Comparison of ENCODE assay signal across 8 mouse cellular contexts in the genomic region with DNA sequence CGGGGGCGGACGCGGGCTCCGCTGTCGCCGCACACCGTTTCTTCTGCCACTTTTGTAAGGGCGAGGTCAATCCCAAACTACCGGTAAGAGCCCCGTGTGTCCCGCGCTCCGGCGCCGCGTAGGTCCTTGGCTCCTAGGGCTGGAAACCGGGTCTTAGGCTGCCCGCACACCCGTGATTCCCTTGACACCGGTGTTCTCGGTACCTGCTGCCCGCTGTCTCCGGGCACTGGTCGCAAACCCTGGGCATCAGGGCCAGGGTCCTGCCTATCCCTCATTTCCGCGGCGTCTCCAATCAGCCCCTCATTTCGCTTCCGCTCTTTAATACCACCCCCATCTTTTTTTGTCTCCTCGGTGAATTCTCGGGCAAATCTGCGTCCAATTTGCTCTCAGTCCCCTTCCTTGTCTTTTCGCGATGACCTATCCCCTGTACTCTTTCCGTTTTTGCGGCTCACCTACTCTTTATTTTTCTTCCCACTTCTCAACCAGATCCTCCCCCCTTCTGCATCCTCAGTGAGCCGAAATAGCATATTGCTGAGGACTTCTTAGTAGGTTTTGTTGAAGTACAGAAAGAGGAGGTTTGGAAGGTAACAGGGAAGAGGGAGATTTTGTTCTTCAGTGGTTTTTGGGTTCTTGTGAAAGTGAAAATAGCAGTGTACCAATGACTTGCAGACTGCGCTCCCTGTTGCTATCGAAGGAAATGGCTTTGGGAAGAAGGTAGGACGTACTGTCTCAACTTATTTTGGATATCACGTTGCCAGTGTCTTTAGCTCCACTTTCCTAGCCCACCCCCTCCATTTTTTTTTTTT. TPM values are rescaled to one million over a fixed set of nuclear protein-coding genes. Genes with fewer than 3 reads are reported as not detected.
A peak's percentile ranks its signal among the peaks of the same experiment; 100 is the strongest.
DNase-seq lines count a peak whose midpoint lies in the region; ATAC-seq and TF ChIP-seq lines count a peak whose summit lies in the region.

No protein-coding gene starts in this region.

- H3K9ac ChIP-seq in forebrain, embryonic 15.5 days (replicated peaks) = peak overlapping the region; percentile 73
- peak overlapping the region; percentile 73 for H3K9ac ChIP-seq in limb, embryonic 15.5 days
- peak overlapping the region; percentile 87 for H3K9ac ChIP-seq in neural tube, embryonic 15.5 days (replicated peaks)

- no peaks in the 10 kb centered on the region for H3K27me3 ChIP-seq in forebrain, embryonic 15.5 days
- no peaks in the 10 kb centered on the region for H3K27me3 ChIP-seq in limb, embryonic 15.5 days
- H3K27me3 ChIP-seq in neural tube, embryonic 15.5 days (replicated peaks) = no peaks in the 10 kb centered on the region

- H3K36me3 ChIP-seq in forebrain, embryonic 15.5 days = peaks cover 3% of the 10 kb centered on the region; the same call in 1 of the 2 replicates
- H3K36me3 ChIP-seq in limb, embryonic 15.5 days = peaks cover 9% of the 10 kb centered on the region
- H3K36me3 ChIP-seq in neural tube, embryonic 15.5 days = peaks cover 8% of the 10 kb centered on the region

- no peaks in the 10 kb centered on the region for H3K9me3 ChIP-seq in forebrain, embryonic 15.5 days
- no peaks in the 10 kb centered on the region for H3K9me3 ChIP-seq in limb, embryonic 15.5 days
- H3K9me3 ChIP-seq in neural tube, embryonic 15.5 days (replicated peaks) = no peaks in the 10 kb centered on the region

- H3K4me2 ChIP-seq in forebrain, embryonic 15.5 days (replicated peaks) = peak overlapping the region; percentile 54
- peak overlapping the region; percentile 52 for H3K4me2 ChIP-seq in limb, embryonic 15.5 days
- H3K4me2 ChIP-seq in neural tube, embryonic 15.5 days = peak overlapping the region; percentile 71

- no peak for TF ChIP-seq CTCF in lung, adult 2 months (IDR thresholded peaks at IDR 0.05; ENCODE audit: insufficient read depth, low read length)

- intact Hi-C loops in gastrocnemius, postnatal 14 days (cut with DNase I; ENCODE audit: low total_unique reads) = no loop called here

- peaks cover 19% of the 10 kb centered on the region for H3K4me1 ChIP-seq in lung, adult 2 months (ENCODE audit: control insufficient read depth, insufficient read depth, low read length)
- peaks cover 28% of the 10 kb centered on the region for H3K4me1 ChIP-seq in forebrain, embryonic 15.5 days
- peaks cover 14% of the 10 kb centered on the region for H3K4me1 ChIP-seq in limb, embryonic 15.5 days
- peaks cover 35% of the 10 kb centered on the region for H3K4me1 ChIP-seq in neural tube, embryonic 15.5 days

- H3K27ac ChIP-seq in forebrain, embryonic 15.5 days (replicated peaks) = peak overlapping the region; percentile 79
- H3K27ac ChIP-seq in limb, embryonic 15.5 days = peak overlapping the region; percentile 92
- peak overlapping the region; percentile 88 for H3K27ac ChIP-seq in neural tube, embryonic 15.5 days (replicated peaks)

- DNase-seq in lung, adult 2 months = no peak
- DNase-seq in lung, postnatal 10 days = no peak
- no peak for DNase-seq in cerebellum, adult 18-20 months
- no peak for DNase-seq in gastrocnemius, postnatal 14 days

- WGBS in lung, adult 2 months = under 1% methylated on average over 42 of the region's 42 CpGs
- WGBS in forebrain, embryonic 15.5 days = under 1% methylated on average over 42 of the region's 42 CpGs
- WGBS in limb, embryonic 15.5 days = under 1% methylated on average over 42 of the region's 42 CpGs
- WGBS in neural tube, embryonic 15.5 days = under 1% methylated on average over 42 of the region's 42 CpGs

- ATAC-seq in activated CD4-positive, CD25-positive, alpha-beta regulatory T cell, adult 4 months = peak; percentile 41
- ATAC-seq in forebrain, embryonic 15.5 days (replicated peaks) = peak; percentile 69
- ATAC-seq in limb, embryonic 15.5 days (ENCODE audit: insufficient number of reproducible peaks, low FRiP score, low TSS enrichment, low read depth) = 0 out of 2 replicates have a peak, but pooled peaks have one; percentile 26
- peak; percentile 68 for ATAC-seq in neural tube, embryonic 15.5 days (ENCODE audit: low FRiP score)

- peak; percentile 21; the same call in 1 of the 2 replicates for TF ChIP-seq POLR2A in lung, adult 2 months (IDR thresholded peaks at IDR 0.05; ENCODE audit: borderline replicate concordance, extremely low read depth, low read depth, low read length)

- H3K4me3 ChIP-seq in lung, adult 2 months (replicated peaks; ENCODE audit: extremely low read depth, low read depth, low read length) = peak overlapping the region; percentile 97
- peak overlapping the region; percentile 87 for H3K4me3 ChIP-seq in forebrain, embryonic 15.5 days
- peak overlapping the region; percentile 87 for H3K4me3 ChIP-seq in limb, embryonic 15.5 days
- peak overlapping the region; percentile 88 for H3K4me3 ChIP-seq in neural tube, embryonic 15.5 days (replicated peaks)

RNA-seq across cellular contexts. Expression of a gene that starts 0.6 kb away (rescaled TPM):
- polyA plus RNA-seq in lung, adult 2 months (2012; rRNA removed) = 16.3 and 16.4 TPM in 2 replicates
- 10 to 100 TPM; 62.2 to 68.7 TPM for polyA plus RNA-seq in activated CD4-positive, CD25-positive, alpha-beta regulatory T cell, adult 4 months (2017; shearing (Covaris generic))
- 59.3 and 66.6 TPM in 2 replicates for polyA plus RNA-seq in forebrain, embryonic 15.5 days (2015; fragmentation: Nextera tagmentation; extraction: Ambion mirVana)
- polyA plus RNA-seq in limb, embryonic 15.5 days (2015; fragmentation: Nextera tagmentation; extraction: Ambion mirVana) = 37.8 and 37.9 TPM in 2 replicates
- 76.7 and 77.9 TPM in 2 replicates for polyA plus RNA-seq in neural tube, embryonic 15.5 days (2015; fragmentation: Nextera tagmentation; extraction: Ambion mirVana)
- 10 to 100 TPM; 53.8 to 89.7 TPM for total RNA-seq in gastrocnemius, postnatal 14 days (2021)

RNA-seq across cellular contexts. Expression of a gene that starts 0.6 kb away (rescaled TPM):
- polyA plus RNA-seq in lung, adult 2 months (2012; rRNA removed) = 16.7 and 29.8 TPM in 2 replicates
- polyA plus RNA-seq in activated CD4-positive, CD25-positive, alpha-beta regulatory T cell, adult 4 months (2017; shearing (Covaris generic)) = 10 to 100 TPM; 67.6 to 69.6 TPM
- polyA plus RNA-seq in forebrain, embryonic 15.5 days (2015; fragmentation: Nextera tagmentation; extraction: Ambion mirVana) = 33.5 and 35.7 TPM in 2 replicates
- 28.0 and 29.7 TPM in 2 replicates for polyA plus RNA-seq in limb, embryonic 15.5 days (2015; fragmentation: Nextera tagmentation; extraction: Ambion mirVana)
- polyA plus RNA-seq in neural tube, embryonic 15.5 days (2015; fragmentation: Nextera tagmentation; extraction: Ambion mirVana) = 31.5 and 35.7 TPM in 2 replicates
- 10 to 100 TPM; 16.0 to 18.7 TPM for total RNA-seq in gastrocnemius, postnatal 14 days (2021)

RNA-seq across cellular contexts. Expression of a gene that starts 19.7 kb away (rescaled TPM):
- 3.8 and 4.7 TPM in 2 replicates for polyA plus RNA-seq in lung, adult 2 months (2012; rRNA removed)
- 1 to 10 TPM; 1.1 to 1.4 TPM for polyA plus RNA-seq in activated CD4-positive, CD25-positive, alpha-beta regulatory T cell, adult 4 months (2017; shearing (Covaris generic))
- 6.8 and 6.9 TPM in 2 replicates for polyA plus RNA-seq in forebrain, embryonic 15.5 days (2015; fragmentation: Nextera tagmentation; extraction: Ambion mirVana)
- polyA plus RNA-seq in limb, embryonic 15.5 days (2015; fragmentation: Nextera tagmentation; extraction: Ambion mirVana) = 16.8 and 17.9 TPM in 2 replicates
- 20.0 and 24.7 TPM in 2 replicates for polyA plus RNA-seq in neural tube, embryonic 15.5 days (2015; fragmentation: Nextera tagmentation; extraction: Ambion mirVana)
- under 1 TPM; 0.96 to 1.00 TPM for total RNA-seq in gastrocnemius, postnatal 14 days (2021)

RNA-seq across cellular contexts. Expression of a gene that starts 31.8 kb away (rescaled TPM):
- polyA plus RNA-seq in lung, adult 2 months (2012; rRNA removed) = 39.3 and 44.1 TPM in 2 replicates
- polyA plus RNA-seq in activated CD4-positive, CD25-positive, alpha-beta regulatory T cell, adult 4 months (2017; shearing (Covaris generic)) = 10 to 100 TPM; 30.8 to 41.5 TPM
- 27.4 and 28.9 TPM in 2 replicates for polyA plus RNA-seq in forebrain, embryonic 15.5 days (2015; fragmentation: Nextera tagmentation; extraction: Ambion mirVana)
- 65.2 and 66.5 TPM in 2 replicates for polyA plus RNA-seq in limb, embryonic 15.5 days (2015; fragmentation: Nextera tagmentation; extraction: Ambion mirVana)
- 36.2 and 39.4 TPM in 2 replicates for polyA plus RNA-seq in neural tube, embryonic 15.5 days (2015; fragmentation: Nextera tagmentation; extraction: Ambion mirVana)
- 10 to 100 TPM; 10.4 to 12.1 TPM for total RNA-seq in gastrocnemius, postnatal 14 days (2021)

RNA-seq across cellular contexts. Expression of a gene that starts 58.1 kb away (rescaled TPM):
- 1.4 and 3.6 TPM in 2 replicates for polyA plus RNA-seq in lung, adult 2 months (2012; rRNA removed)
- under 1 TPM in 1 of 2 experiments, not detected in 1; 0.13 TPM for polyA plus RNA-seq in activated CD4-positive, CD25-positive, alpha-beta regulatory T cell, adult 4 months (2017; shearing (Covaris generic))
- 1.5 and 1.9 TPM in 2 replicates for polyA plus RNA-seq in forebrain, embryonic 15.5 days (2015; fragmentation: Nextera tagmentation; extraction: Ambion mirVana)
- polyA plus RNA-seq in limb, embryonic 15.5 days (2015; fragmentation: Nextera tagmentation; extraction: Ambion mirVana) = 11.4 and 12.8 TPM in 2 replicates
- polyA plus RNA-seq in neural tube, embryonic 15.5 days (2015; fragmentation: Nextera tagmentation; extraction: Ambion mirVana) = 2.3 and 2.4 TPM in 2 replicates
- 1 to 10 TPM; 1.0 to 2.3 TPM for total RNA-seq in gastrocnemius, postnatal 14 days (2021)
